Mouse (Mus musculus): ENCODE results near the gene Gm20890. TPM values are rescaled to one million over a fixed set of nuclear protein-coding genes. Genes with fewer than 3 reads are reported as not detected.

Gene Gm20890
- not detected for polyA plus RNA-seq (2017; shearing (Covaris generic))

DNA sequence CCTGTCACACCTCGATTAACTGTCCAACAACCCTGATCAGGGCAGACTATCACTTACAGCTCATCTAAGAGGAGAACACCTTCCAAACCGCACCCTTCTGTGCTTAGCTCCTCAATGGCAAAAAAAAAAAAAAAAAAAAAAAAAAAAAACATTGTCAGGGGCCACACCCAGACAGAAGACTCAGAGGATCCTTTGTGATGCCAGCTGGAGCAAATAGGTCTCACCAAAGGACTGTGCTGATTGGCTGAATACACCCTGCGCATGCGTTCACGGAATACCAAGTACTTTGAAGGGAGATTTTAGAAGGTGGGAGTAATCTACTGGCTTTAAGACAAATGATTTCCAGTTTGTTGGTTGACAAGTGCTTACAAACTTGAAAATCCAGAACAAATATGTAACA is at the start of gene Gm20890:
Gm20890 (minus strand) TSS at position 101 of the 400 bp plus-strand sequence.

